Mouse (Mus musculus) cerebellum, adult 11-12 months (tissue): ENCODE measurements at regions not wholly inside any gene's neighbourhood (a gene's known extent, or its start where the extent isn't known, plus 50 kb on each side); places are given as distances from the start of the nearest gene placed in this dataset.

Experiments used
- DNase-seq: peaks from one replicate; pipeline ENCODE4 v3.0.0; 2022

- DNase-seq: no peak
Measured at GRCm38 (mm10) chr4:137216908-137217497, 60.3 kb upstream of the Wnt4 start.

DNA sequence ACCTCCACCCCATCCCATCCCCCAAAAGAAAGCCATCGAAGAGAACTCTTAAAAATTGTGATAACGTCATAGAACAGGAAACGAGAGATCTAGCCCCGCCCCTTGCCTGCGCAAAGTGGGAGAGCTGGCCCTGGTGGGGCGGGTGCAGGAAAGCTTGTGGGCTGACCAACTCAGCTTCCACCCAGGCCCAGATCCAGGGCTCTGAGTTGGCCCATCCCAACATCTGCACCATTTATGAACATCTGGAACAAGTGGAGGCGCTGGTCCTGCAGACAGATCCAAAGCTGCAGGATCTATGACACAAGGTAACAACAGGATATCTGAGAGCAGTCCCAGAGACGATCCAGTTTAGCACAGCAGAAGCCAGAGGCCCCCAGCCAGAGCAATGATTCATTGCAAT lies 62.7 kb upstream of the Wnt4 start:
- no peak for DNase-seq

- no peak for DNase-seq
Measured at GRCm38 (mm10) chr4:137212846-137213245, 64.4 kb upstream of the Wnt4 start.

DNA sequence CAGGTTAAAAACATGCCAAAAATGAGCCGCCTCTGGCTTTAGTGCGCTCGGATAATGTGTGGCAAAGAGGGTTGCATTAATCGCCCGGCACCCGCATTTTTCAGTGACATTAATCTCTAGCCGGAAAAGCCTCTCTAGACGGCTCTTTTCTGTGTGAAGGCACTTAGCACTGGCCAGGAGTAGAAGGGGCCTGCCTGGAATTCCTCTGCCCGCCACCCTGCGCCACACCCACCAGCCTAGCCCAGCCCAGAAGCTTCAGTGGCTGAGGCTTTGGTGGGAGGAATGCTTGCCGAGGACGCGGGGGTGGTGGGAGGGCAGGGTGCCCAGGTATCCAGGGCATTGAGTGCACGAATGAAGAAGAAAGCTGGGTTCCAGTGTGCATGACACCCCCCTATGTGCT lies 65.2 kb upstream of the Wnt4 start:
- DNase-seq: no peak

DNA sequence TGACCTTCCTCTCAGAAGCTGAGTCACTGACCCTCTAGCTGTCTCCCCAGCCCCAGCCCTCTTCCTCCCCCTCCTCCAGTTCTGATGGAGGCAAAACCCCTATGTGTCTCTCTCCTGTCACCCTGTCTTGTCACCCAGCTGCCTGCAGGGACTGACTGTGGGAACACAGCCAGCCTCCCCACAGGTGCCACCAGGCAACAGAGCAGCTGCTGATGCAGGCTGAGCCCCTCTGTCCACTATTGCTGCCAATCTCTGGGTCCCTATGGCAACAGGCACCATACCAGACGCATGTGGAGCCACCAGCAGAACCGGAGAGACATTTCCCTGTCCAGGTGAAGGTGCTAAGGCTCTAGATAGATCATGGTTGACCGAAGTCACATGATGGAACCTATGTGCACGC lies 66.0 kb upstream of the Wnt4 start:
- no peak for DNase-seq

GRCm38 (mm10) chr4:137210525-137210924 lies 66.8 kb upstream of the Wnt4 start:
- DNase-seq: no peak

GRCm38 (mm10) chr4:137200968-137201367 lies 76.3 kb upstream of the Wnt4 start:
- no peak for DNase-seq

DNA sequence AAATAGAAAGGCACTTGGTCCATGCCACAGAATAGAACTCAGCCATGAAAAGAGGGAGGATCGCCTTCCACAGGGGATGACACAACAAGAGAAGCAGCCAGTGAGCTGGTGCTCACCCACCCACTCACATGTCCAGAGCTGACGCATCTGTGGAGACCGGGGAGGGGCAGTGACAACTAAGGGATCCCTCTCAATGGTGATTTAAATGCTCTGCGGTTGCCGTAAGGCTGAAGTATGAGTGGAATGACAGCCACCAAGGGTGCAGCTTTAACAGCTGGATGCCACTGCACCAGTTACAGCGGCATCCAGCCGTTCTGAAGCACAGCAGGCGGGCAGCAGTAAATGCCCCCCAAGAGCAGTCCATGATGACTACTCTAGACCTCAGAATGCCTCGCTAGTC lies 76.9 kb upstream of the Wnt4 start:
- no peak for DNase-seq

DNA sequence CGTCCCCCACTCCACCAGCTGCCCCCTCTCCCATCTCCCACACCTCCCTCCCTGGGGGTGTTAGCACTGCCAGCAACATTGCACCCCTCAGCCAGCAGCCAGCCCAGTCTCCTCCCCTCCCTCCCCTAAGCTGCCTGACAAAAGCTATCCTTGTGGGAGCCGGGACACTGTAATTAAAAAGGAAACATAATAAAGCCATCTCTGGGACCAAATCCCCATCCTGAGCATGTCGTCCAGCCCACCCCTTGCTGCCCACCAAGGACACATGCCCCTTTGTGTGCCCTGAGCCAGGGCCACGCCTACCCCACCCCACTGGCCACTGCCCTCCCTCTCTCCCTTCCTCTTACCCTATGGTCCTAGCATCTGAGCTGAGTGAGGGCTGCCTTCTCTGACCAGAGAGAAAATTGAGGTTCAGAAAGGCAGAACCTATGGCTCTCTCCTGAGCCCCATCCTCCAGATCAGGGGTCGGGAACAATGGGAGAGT lies 80.8 kb upstream of the Wnt4 start:
- no peak for DNase-seq

- DNase-seq: no peak
Measured at GRCm38 (mm10) chr4:137194106-137194505, 83.2 kb upstream of the Wnt4 start.

- no peak for DNase-seq
Measured at GRCm38 (mm10) chr4:137190625-137191024, 86.7 kb upstream of the Wnt4 start.

DNA sequence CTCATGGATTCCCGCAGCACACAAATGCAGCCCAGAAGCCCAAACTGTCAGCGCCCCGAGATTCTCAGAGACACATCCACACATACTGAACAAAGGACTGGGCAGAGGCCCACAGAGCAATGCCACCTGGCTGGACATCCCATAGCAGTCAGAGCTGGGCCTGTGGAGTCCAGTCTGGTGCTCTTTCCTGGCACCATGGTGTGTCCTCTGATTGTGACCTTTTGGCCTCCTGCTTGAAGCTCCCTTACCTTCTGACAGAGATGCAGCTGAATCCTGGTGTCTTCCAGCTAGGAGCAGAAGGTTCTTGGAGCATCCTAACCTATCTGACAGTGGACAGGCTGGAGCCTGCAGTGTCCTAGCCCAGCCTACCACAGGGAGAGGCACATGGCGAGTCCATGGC lies 87.5 kb upstream of the Wnt4 start:
- DNase-seq: peak; percentile 65

DNA sequence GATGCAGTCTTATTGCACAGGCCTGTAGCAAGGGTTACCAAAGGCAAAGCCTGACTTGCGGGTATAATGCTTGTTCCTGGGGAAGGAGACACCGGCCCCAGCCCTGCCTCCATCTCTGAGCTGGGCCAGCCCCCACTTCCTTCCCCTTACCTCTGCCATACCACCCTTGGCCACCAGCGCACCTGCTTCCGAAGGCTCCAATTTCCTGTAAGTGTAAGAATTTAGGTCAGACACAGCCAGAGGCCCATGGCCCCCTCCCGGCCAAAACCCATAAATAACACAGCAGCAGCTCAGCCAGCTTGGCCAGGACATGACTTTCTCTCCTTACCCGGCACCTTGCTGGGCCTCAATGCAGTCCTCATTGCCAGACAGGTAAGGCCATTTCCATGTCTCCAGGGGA lies 88.2 kb upstream of the Wnt4 start:
- peak; percentile 86 for DNase-seq

- DNase-seq: no peak
Measured at GRCm38 (mm10) chr4:137187592-137187991, 89.7 kb upstream of the Wnt4 start.

DNA sequence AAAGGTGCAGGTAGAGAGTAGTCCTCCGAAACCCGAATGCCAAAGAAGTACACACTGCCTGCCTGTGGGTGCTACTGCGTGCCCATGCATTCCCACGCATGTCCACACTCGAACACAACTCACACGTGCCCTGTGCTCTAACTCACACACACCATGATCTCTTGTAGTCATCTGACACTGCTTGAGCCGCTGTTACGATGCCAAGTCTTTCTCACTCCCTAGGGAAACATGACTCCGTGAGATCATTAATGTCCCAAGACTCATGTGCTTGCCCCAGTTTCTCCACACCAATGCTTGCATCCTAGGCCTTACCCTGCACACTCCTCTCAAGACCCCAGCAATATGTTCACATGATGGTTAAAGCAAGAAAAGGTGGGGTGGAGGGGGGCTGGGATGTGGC lies 90.2 kb upstream of the Wnt4 start:
- DNase-seq: no peak

GRCm38 (mm10) chr4:137185001-137185400 lies 92.3 kb upstream of the Wnt4 start:
- no peak for DNase-seq

DNA sequence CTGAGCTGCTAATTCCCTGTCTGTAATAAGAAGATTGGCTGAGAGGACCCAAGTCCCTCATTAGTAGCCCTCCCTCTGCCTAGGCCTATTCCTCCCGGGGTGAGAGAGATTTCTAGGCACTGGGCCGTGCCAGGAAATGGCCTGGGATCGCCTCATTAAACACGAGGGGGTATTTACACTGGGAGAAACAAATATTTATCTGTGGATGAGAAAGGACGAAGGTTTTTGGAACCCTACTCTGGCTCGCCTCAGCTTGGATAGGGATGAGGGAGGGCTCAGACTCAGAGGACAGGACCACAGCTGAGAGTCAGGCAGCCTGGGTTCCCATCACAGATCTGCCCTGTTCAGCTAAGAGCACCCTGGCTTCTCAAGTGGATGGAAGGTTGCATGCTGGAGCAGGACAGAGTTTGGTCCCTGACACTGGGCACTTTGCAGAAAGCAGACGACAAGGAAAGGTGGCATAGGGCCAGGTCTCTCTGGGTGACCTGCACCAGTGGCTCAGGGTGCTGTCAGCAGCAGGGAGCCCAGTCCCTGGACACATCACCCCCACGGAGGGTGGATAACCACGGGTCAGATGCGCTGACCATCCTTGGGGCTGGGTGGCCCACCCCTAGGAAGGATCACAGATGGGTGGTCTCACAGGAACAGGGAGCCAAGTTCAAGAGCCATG lies 94.0 kb upstream of the Wnt4 start:
- DNase-seq: no peak

- DNase-seq: no peak
Measured at GRCm38 (mm10) chr4:137182547-137182946, 94.7 kb upstream of the Wnt4 start.

GRCm38 (mm10) chr4:137181252-137181651 lies 96.0 kb upstream of the Wnt4 start:
- DNase-seq: no peak

DNA sequence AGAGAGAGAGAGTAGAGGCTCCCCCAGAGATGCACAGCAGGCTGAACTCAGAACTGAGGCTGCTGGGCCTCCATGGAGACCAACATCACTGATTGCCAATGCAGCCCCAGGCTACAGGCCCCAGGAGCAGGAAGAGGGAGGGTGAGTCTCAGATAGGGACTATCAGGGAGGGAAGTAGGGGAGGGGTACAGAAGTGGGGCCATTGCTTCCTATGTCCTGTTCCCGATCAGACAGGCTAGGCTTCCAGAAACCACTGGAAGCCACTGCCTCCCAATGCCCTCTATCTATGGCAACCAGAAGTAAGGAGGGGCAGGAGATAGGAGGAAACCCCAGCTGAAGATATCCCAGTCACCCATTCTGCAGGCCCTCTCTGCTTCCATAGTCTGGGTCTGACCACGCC lies 97.2 kb upstream of the Wnt4 start:
- DNase-seq: no peak

- no peak for DNase-seq
Measured at GRCm38 (mm10) chr4:137178833-137179232, 98.5 kb upstream of the Wnt4 start.

- no peak for DNase-seq
Measured at GRCm38 (mm10) chr4:137164933-137165332, 112.4 kb upstream of the Wnt4 start.

- peak; percentile 88 for DNase-seq
Measured at GRCm38 (mm10) chr4:137164429-137164828, 112.9 kb upstream of the Wnt4 start.

- no peak for DNase-seq
Measured at GRCm38 (mm10) chr4:137163962-137164361, 113.3 kb upstream of the Wnt4 start.

GRCm38 (mm10) chr4:137160526-137160925 lies 111.9 kb upstream of the Zbtb40 start:
- DNase-seq: no peak
